In the genomic region with DNA sequence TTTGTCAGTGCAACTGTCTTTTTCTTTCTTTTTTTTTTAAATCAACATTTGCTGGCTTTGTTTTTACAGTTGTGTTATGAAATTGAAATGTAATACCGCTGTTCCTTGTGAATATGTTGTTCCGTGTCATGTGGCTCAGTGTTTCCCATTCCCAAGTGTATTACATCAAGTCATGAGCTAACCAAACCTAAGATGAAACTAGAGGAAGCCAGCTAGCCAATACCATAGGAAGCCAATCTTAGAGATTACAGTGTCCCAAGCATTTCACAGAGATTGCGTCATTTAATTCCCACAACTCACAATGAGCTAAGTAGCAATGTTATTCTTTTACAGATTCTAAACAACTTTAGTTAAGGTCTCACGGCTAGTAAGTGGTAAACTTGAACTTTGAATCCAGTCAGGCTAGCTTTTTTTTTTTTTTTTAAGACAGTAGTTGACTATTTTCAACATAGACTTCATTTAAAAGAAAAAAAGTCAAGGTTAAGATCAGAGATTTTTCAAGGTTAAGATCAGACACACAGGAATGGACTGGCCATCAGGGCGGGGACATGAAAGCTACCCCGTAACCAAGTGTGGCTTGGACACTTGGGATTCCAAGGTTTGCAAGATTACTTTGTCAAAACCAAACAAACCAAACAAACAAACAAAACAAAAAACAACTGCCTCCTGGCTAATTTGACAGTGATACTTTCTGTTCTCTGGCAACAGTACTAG, we compare ENCODE assay signal across 13 mouse cellular contexts.
A peak's percentile ranks its signal among the peaks of the same experiment; 100 is the strongest.
DNase-seq lines count a peak whose midpoint lies in the region; ATAC-seq and TF ChIP-seq lines count a peak whose summit lies in the region.
"Had no signal": no experiment of that assay in that cellular context is flagged by ENCODE, and none has a peak within 500 bp of the region (broad histone marks: within the 10 kb centered on the region; RNA-seq: fewer than 3 reads in every experiment).

No protein-coding gene starts in this region.

- H3K27ac ChIP-seq in heart, postnatal 0 days (ENCODE audit: low read depth), result peak overlapping the region; percentile 8; the same call in 1 of the 2 replicates
- H3K27ac ChIP-seq: hindbrain, embryonic 12.5 days; limb, embryonic 13.5 days; lung, embryonic 15.5 days had no signal

- peak; percentile 43 to 78 for DNase-seq in heart, adult 18-20 months
- DNase-seq in heart, postnatal 14 days, result no peak
- DNase-seq in 416B (ENCODE audit: low read depth), result peak; percentile 61
- DNase-seq in Muller cell, postnatal 12 days (ENCODE audit: inconsistent ontology term), result peak; percentile 9
- DNase-seq in heart, postnatal 0 days (ENCODE audit: low spot score), result peak; percentile 39
- DNase-seq in urinary bladder, postnatal 25 days (ENCODE audit: low spot score), result no peak
- DNase-seq in right cerebral cortex, postnatal 25 days, result no peak
- no peak for DNase-seq in layer of hippocampus, postnatal 14 days (ENCODE audit: low spot score in 2 of 2)
- DNase-seq: forebrain, postnatal 0 days; retina, postnatal 1 day had no signal

- no peak overlapping the region for H3K4me2 ChIP-seq in heart, postnatal 0 days (ENCODE audit: low read depth, low read length)
- H3K4me2 ChIP-seq: hindbrain, embryonic 12.5 days; limb, embryonic 13.5 days; lung, embryonic 15.5 days had no signal

- no peaks in the 10 kb centered on the region for H3K36me3 ChIP-seq in heart, postnatal 0 days (replicated peaks; ENCODE audit: control insufficient read depth, insufficient read depth, low read length)
- H3K36me3 ChIP-seq: hindbrain, embryonic 12.5 days; limb, embryonic 13.5 days; lung, embryonic 15.5 days had no signal

- no peaks in the 10 kb centered on the region for H3K4me1 ChIP-seq in heart, postnatal 0 days (ENCODE audit: control insufficient read depth, insufficient read depth)

- H3K27me3 ChIP-seq in heart, postnatal 0 days (ENCODE audit: control insufficient read depth, insufficient read depth, low read length), result no peaks in the 10 kb centered on the region
- H3K27me3 ChIP-seq: hindbrain, embryonic 12.5 days; limb, embryonic 13.5 days; lung, embryonic 15.5 days had no signal

- ATAC-seq in heart, postnatal 0 days (ENCODE audit: insufficient read depth, low read depth), result peak; percentile 33; the same call in 1 of the 2 replicates
- ATAC-seq: forebrain, postnatal 0 days had no signal

- H3K9me3 ChIP-seq in heart, postnatal 0 days (replicated peaks; ENCODE audit: control insufficient read depth, low read length), result no peaks in the 10 kb centered on the region
- H3K9me3 ChIP-seq: hindbrain, embryonic 12.5 days; limb, embryonic 13.5 days; lung, embryonic 15.5 days had no signal

- TF ChIP-seq CTCF in heart, postnatal 0 days (IDR thresholded peaks at IDR 0.05; ENCODE audit: low read depth), result no peak

- H3K9ac ChIP-seq in heart, postnatal 0 days (replicated peaks; ENCODE audit: low read depth, low read length), result no peak overlapping the region
- H3K9ac ChIP-seq: forebrain, postnatal 0 days; hindbrain, embryonic 12.5 days; limb, embryonic 13.5 days; lung, embryonic 15.5 days had no signal

- WGBS in heart, postnatal 0 days, result 67% methylated on average over 6 of the region's 6 CpGs

- intact Hi-C loops in heart, postnatal 14 days (cut with DNase I), result no loop called here

- TF ChIP-seq EP300 in heart, postnatal 0 days (IDR thresholded peaks at IDR 0.05; ENCODE audit: low read depth), result no peak

- H3K4me3 ChIP-seq in heart, postnatal 0 days (ENCODE audit: low read depth, low read length), result no peak overlapping the region
- H3K4me3 ChIP-seq: hindbrain, embryonic 12.5 days; limb, embryonic 13.5 days; lung, embryonic 15.5 days had no signal

Comparison
In these comparisons a context has a peak if more than half of its experiments do, and no peak if none do; other contexts are left out.
1. DNase-seq: peak in heart, adult 18-20 months (2 of 2), 416B (single experiment), Muller cell, postnatal 12 days (single experiment) and heart, postnatal 0 days (single experiment); none in heart, postnatal 14 days (0 of 2), urinary bladder, postnatal 25 days (single experiment), right cerebral cortex, postnatal 25 days (single experiment) and layer of hippocampus, postnatal 14 days (0 of 2).